Mouse (Mus musculus) common myeloid progenitor, adult 5-6 weeks (primary cell): ENCODE data around the gene Olfr168. TPM values are rescaled to one million over a fixed set of nuclear protein-coding genes. Genes with fewer than 3 reads are reported as not detected.
"Not testable (repeated sequence)": the region's sequence is repeated elsewhere in the genome, so short reads cannot be mapped to it uniquely, and the experiment has no call there.

Experiments used
- ATAC-seq: replicated peaks from 2 replicates; pipeline ENCODE4 v1.8.0; 2016; ENCODE audit warnings: low read depth, mild to moderate bottlenecking, moderate TSS enrichment, inconsistent platforms; ENCODE audit not compliant: poor library complexity, severe bottlenecking
- total RNA-seq: library from RNA; stranded (forward); fragments of 200-1000, 187-1606 nt; gene quantifications from 2 replicates; pipeline ENCODE4 v1.2.3, GENCODE M21; 2017

The Olfr168 gene
- not detected in 2 replicates for total RNA-seq

DNA sequence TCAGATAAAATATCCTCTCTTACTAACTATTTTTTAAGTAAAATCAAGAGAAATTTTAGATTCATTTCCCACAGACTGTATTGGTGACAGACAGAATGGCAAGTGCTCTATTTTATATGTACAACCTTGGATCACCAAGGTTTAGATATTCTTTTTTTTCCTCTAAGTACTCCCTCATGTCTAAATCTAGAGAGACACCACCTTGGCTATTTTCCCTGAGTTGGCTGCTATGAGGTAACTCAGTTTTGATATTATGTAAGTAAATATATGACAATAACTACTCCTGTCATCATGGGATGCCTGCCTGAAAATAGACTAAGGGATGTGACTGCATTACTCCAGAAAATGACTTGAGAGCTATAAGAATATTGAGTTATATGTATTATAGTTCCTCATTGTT lies at the start of gene Olfr168:
Olfr168 (minus strand) TSS at position 101 of the 400 bp plus-strand sequence.
- ATAC-seq: no peak

DNA sequence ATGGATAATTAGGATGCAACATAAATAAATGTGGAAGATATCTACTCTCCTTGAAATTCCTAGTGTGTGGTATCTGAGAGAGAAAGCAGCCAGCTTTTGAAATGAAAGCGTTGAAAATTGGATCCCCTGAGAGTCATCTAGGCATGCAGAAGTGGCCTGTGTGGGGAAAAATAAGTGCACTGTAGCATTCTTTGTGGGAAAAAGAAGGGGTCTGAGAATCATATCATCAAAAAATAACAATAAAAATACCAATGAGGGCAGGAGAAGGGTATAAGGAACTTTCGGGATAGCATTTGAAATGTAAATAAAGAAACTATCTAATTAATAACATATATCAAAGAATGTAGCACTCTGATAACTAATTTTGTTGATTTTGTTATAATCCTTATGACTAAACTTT lies 36.4 kb upstream of the Olfr168 start, which contains the start of gene Olfr169:
Olfr169 (minus strand) TSS at position 101 of the 400 bp plus-strand sequence.
- not testable (repeated sequence) for ATAC-seq

DNA sequence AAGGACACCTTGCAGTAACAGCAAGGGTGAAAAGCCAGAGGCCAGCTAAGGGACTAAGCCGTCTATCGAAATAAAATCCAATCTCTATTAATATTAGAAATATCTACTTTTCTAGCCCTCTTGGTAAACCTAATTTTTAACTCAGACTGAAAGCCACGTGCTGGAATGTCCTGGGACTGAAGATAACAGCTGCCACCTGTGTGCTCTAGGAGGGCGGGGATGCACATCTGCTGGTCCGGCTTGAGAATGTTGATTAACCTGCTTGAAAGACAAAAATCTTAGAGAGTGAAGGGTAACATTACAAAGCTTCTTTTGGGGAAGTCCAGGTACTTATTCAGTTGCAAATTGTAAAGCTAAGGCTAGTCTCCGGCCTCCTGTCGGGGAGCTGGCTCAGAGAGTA lies 18.1 kb upstream of the Olfr168 start:
- not testable (repeated sequence) for ATAC-seq

DNA sequence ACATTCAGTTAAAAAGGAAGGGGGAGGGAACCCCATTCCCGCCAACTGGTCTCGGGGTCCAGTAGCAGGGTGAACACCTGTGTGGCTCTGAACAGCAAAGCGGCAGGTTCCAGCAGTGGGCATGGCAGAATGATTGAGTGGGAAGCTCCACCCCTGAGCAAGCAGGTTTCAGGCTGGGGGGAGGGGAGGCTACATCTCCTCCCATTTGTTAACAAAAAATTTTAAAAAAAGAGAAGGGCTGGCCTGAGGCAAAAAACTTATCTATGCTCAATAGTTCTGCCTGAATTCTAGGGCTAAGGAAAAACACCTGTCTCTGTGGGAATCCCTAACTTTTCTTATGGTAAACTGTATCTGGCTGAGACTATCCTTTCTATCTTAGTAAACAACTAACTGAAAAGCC lies 16.9 kb upstream of the Olfr168 start:
- ATAC-seq: not testable (repeated sequence)

DNA sequence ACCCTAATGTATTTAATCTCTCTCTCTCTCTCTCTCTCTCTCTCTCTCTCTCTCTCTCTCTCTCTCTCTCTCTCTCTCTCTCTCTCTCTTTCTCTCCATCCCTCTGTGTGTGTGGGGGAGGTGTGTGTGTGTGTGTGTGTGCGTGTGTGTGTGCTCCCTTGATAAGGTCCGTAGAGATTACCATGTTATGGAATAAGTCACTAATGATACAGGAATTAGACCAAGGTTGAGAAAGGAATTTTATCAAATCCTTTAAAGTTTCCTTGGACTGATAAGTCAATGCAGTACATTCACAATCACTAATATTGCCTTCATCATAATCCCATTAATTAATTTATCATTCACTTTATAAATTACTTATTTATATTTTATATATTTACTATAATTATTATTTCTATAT lies 13.2 kb downstream of the Olfr168 start, which contains the start of gene Olfr167:
Olfr167 (minus strand) TSS at position 101 of the 400 bp plus-strand sequence.
- no peak for ATAC-seq

DNA sequence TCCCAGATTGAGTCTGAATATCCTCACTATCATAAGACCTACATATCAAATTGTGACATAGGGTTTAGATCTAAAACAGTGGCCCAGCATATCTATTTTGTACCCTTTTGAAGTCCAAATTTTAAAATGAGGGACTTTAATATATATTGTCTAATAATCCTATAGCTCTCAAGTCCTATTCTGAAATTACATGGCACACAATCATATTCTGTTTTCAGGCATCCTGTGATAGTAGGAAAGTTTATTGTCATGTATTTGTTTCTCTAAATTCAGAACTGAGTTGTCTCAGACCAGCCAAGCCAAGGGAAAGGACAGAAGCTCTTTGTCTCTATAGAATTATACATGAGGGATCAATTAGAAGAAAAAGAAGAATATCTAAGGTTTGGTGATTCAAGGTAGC lies 52.0 kb downstream of the Olfr168 start, which contains the start of gene Olfr166:
Olfr166 (plus strand) TSS at position 301 of the 400 bp plus-strand sequence.
- ATAC-seq: no peak

Other genes with a start within 250 kb of the Olfr168 start
- not detected in 2 replicates for gene Olfr164, start 221.5 kb downstream of the Olfr168 start, total RNA-seq
- gene Olfr165, start 112.4 kb downstream of the Olfr168 start, total RNA-seq: not detected in 2 replicates
- gene Olfr166, start 51.9 kb downstream of the Olfr168 start, total RNA-seq: not detected in 2 replicates
- not detected in 2 replicates for gene Olfr167, start 13.3 kb downstream of the Olfr168 start, total RNA-seq
- gene Olfr169, start 36.3 kb upstream of the Olfr168 start, total RNA-seq: not detected in 2 replicates
- gene Olfr170, start 76.3 kb upstream of the Olfr168 start, total RNA-seq: not detected in 2 replicates
- not detected in 2 replicates for gene Olfr171, start 94.4 kb upstream of the Olfr168 start, total RNA-seq
- 0.14 and 0.15 TPM in 2 replicates for gene Lamp3, start 170.8 kb upstream of the Olfr168 start, total RNA-seq
- gene B3gnt5, start 224.7 kb upstream of the Olfr168 start, total RNA-seq: 24.2 and 29.3 TPM in 2 replicates